Mouse (Mus musculus) ES-Bruce4 (cell line): ENCODE results near the gene Mark4.

Experiments
- CTCF ChIP-seq: IDR thresholded peaks from one replicate; pipeline ENCODE4 v1.8.1; 2011; ENCODE audit warnings: low read depth, low read length
- EP300 ChIP-seq: IDR thresholded peaks from 2 replicates; pipeline ENCODE4 v1.6.1; 2011; ENCODE audit warnings: low read depth, low read length; ENCODE audit not compliant: insufficient read depth
- POLR2A ChIP-seq: IDR thresholded peaks from one replicate; pipeline ENCODE4 v1.8.1; 2011; ENCODE audit warnings: low read length; ENCODE audit not compliant: insufficient read depth

DNA sequence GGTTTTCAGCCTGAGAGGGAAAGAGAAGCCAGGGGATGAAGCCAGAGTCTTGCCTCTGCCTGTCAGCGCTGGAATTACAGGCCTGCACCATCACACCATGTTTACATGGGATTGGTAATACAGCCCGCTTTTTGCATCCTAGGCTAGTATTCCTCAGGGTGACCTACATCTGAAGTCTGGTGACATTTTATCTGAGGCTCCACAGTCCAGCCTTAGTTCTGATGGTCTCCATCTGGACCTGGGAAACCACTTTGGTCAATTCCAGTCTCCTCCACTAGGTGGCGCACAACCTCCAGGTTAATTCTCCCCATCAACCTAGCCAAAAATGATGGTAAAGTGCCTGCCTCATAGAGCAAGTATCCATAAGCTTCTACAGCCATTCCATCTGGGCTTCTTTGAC is 15.3 kb downstream of the Mark4 start:
- TF ChIP-seq CTCF (peak; percentile 63), EP300 (no peak), POLR2A (no peak)
